Mouse (Mus musculus) spleen, adult 2 months (tissue): ENCODE measurements at regions not wholly inside any gene's neighbourhood (a gene's known extent, or its start where the extent isn't known, plus 50 kb on each side); places are given as distances from the start of the nearest gene placed in this dataset.

Experiments used
- CTCF ChIP-seq: fragments of 200-500 bp; IDR thresholded peaks from 2 replicates; pipeline ENCODE4 v1.5.1; 2011; ENCODE audit warnings: mild to moderate bottlenecking, inconsistent platforms; ENCODE audit not compliant: insufficient read depth, insufficient read length, insufficient replicate concordance; ENCODE audit errors: extremely low read depth
- POLR2A ChIP-seq: fragments of 200-500 bp; IDR thresholded peaks from 2 replicates; pipeline ENCODE4 v1.6.1; 2011; ENCODE audit warnings: low read depth, low read length, inconsistent platforms

DNA sequence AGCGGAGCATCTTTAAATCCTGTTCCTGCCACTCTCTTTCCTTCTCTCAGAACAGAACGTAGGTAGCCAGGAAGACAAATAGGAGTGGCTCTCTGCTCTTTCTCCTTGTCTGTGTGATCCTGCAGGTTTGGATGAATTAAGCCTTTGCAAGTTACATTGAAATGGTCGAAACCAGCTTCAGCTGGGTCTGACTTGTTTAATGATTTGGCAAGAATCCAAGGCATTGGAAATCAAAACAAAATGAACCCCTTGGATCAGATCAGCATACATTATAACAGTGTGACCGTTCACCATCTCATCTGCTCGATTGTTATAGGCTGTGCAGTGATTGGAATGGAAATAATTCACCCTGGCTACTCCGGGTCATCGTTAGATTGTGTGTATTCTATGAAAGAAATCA is 157.6 kb upstream of the Pmfbp1 start:
- TF ChIP-seq CTCF (no peak), POLR2A (no peak)
